Mouse (Mus musculus) lung, postnatal 0 days (tissue): ENCODE results near the gene Angptl4.

Source experiments
- CTCF ChIP-seq: IDR thresholded peaks from 2 replicates; pipeline ENCODE4 v1.5.1; 2016; ENCODE audit warnings: antibody characterized with exemption, mild to moderate bottlenecking
- EP300 ChIP-seq: IDR thresholded peaks from 2 replicates; pipeline ENCODE4 v1.6.1; 2016; ENCODE audit warnings: antibody characterized with exemption, mild to moderate bottlenecking, control low read depth

DNA sequence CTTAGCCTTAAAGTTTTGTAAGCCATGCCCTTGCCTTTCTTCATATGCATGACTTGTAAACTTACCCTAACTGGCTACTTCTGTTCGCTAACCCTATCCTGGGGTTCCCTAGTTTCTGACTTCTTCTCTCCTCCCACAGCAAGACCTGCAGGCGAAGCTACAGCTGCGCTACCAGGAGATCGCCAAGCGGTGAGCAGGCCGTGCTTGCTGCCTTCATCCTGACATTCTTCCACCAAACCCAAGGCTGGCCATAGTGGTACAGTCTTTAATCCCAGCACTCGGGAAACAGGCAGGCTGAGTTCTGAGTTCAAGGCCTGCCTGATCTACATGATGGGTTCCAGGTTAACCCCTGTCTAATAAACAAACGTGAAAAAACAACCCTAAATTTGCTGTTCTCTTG is 43.8 kb upstream of the Angptl4 start:
- TF ChIP-seq EP300 (no peak), CTCF (no peak)
